Mouse (Mus musculus) limb, embryonic 13.5 days (tissue): ENCODE results near the gene B4galnt4. TPM values are rescaled to one million over a fixed set of nuclear protein-coding genes. Genes with fewer than 3 reads are reported as not detected.

Experiments used
- ATAC-seq: fragments of 200-750 bp; cut with Nextera tagmentation; 2 replicates; pipeline ENCODE4 v1.8.0; 2017; ENCODE audit warnings: low read depth, moderate number of reproducible peaks, moderate TSS enrichment; ENCODE audit not compliant: low FRiP score
- H3K27ac ChIP-seq: fragments of 300-500 bp; sonication (generic); 2 replicates; pipeline ENCODE4 v1.5.1; 2015; ENCODE audit warnings: inconsistent platforms, mild to moderate bottlenecking, moderate library complexity
- H3K27me3 ChIP-seq: fragments of 300-500 bp; sonication (generic); 2 replicates; pipeline ENCODE4 v1.6.1; 2015; ENCODE audit warnings: mild to moderate bottlenecking, inconsistent platforms
- H3K36me3 ChIP-seq: fragments of 300-500 bp; sonication (generic); 2 replicates; pipeline ENCODE4 v1.6.1; 2015; ENCODE audit warnings: inconsistent platforms, mild to moderate bottlenecking, moderate library complexity
- H3K4me1 ChIP-seq: fragments of 300-500 bp; sonication (generic); 2 replicates; pipeline ENCODE4 v1.6.1; 2015; ENCODE audit warnings: inconsistent platforms
- H3K4me2 ChIP-seq: fragments of 300-500 bp; sonication (generic); replicated peaks from 2 replicates; pipeline ENCODE4 v1.6.1; 2015; ENCODE audit warnings: inconsistent platforms, mild to moderate bottlenecking, moderate library complexity
- H3K4me3 ChIP-seq: fragments of 300-500 bp; sonication (generic); 2 replicates; pipeline ENCODE4 v1.5.1; 2015; ENCODE audit warnings: moderate library complexity, mild to moderate bottlenecking, inconsistent platforms
- H3K9ac ChIP-seq: fragments of 300-500 bp; sonication (generic); 2 replicates; pipeline ENCODE4 v1.6.1; 2015; ENCODE audit warnings: mild to moderate bottlenecking, inconsistent platforms
- H3K9me3 ChIP-seq: fragments of 300-500 bp; sonication (generic); 2 replicates; pipeline ENCODE4 v1.6.1; 2016; ENCODE audit warnings: inconsistent platforms
- WGBS: fragments of 180-500 bp; shearing (Covaris S2); methylation state at CpG from one replicate; pipeline ENCODE4 v1.1.7; 2015; 5-methylcytosine and 5-hydroxymethylcytosine counted together
- polyA plus RNA-seq: library from polyadenylated mRNA; unstranded; fragments of >200 nt; fragmentation: Nextera tagmentation; extraction: Ambion mirVana; gene quantifications from 2 replicates; pipeline ENCODE4 v1.2.1, GENCODE M21; 2015

B4galnt4 gene
- polyA plus RNA-seq, 1 experiment from 2014 or later = 21.5 TPM

- no peak overlapping the region for H3K9ac ChIP-seq
- H3K36me3 ChIP-seq = no peaks in the 10 kb centered on the region
- peaks cover 20% of the 10 kb centered on the region for H3K4me1 ChIP-seq
- no peak overlapping the region for H3K4me3 ChIP-seq
- no peak for ATAC-seq
- peaks cover 64% of the 10 kb centered on the region for H3K27me3 ChIP-seq
- no peak overlapping the region for H3K27ac ChIP-seq
- 0 out of 2 replicates have a peak overlapping the region, but pooled peaks have one; percentile 30 for H3K4me2 ChIP-seq
- 28% methylated on average over 8 of the region's 8 CpGs for WGBS
- no peaks in the 10 kb centered on the region for H3K9me3 ChIP-seq
These were observed 27.0 kb downstream of the B4galnt4 start for GRCm38 (mm10) chr7:141087894-141088293.

DNA sequence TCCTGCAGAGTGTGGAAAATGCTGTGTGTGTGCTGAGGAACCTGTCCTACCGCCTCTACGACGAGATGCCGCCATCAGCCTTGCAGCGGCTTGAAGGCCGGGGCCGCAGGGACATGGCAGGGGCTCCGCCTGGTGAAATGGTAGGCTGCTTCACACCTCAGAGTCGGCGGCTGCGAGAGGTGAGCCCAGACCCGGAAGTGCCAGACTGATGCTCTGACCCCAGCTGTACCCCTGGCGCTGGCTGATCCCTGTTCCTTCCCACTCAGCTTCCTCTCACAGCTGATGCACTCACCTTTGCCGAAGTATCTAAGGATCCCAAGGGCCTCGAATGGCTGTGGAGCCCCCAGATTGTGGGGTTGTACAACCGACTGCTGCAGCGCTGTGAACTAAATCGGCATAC lies 27.6 kb downstream of the B4galnt4 start:
- no peak overlapping the region for H3K4me3 ChIP-seq
- 8% methylated on average over 18 of the region's 18 CpGs for WGBS
- H3K4me2 ChIP-seq = 0 out of 2 replicates have a peak overlapping the region, but pooled peaks have one; percentile 30
- no peak for ATAC-seq
- H3K4me1 ChIP-seq = peaks cover 20% of the 10 kb centered on the region
- no peaks in the 10 kb centered on the region for H3K36me3 ChIP-seq
- H3K9me3 ChIP-seq = no peaks in the 10 kb centered on the region
- H3K9ac ChIP-seq = no peak overlapping the region
- H3K27me3 ChIP-seq = peaks cover 68% of the 10 kb centered on the region
- no peak overlapping the region for H3K27ac ChIP-seq

DNA sequence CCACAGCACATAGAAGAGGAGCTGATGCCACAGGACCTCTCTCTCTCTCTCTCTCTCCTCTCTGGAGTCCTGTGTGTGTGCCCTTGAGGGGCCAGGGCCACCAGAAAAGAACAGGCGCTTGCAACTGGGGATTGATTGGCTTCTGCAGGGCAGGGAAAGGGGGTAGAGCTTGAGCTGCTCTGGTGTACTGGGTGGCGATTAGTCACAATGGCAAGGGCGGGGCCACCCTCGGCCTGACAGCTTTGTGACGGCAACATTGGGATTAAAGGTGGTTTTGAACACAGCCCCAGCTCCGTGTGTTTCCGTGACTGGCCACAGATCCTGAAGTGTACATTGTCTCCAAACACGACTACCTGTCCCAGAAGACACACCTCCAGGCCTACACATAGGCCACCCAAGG lies 29.3 kb downstream of the B4galnt4 start:
- H3K4me2 ChIP-seq = no peak overlapping the region
- H3K4me3 ChIP-seq = no peak overlapping the region
- H3K27ac ChIP-seq = no peak overlapping the region
- peaks cover 66% of the 10 kb centered on the region for H3K27me3 ChIP-seq
- H3K36me3 ChIP-seq = no peaks in the 10 kb centered on the region
- peaks cover 20% of the 10 kb centered on the region for H3K4me1 ChIP-seq
- H3K9me3 ChIP-seq = no peaks in the 10 kb centered on the region
- ATAC-seq = no peak
- H3K9ac ChIP-seq = no peak overlapping the region
- WGBS = 72% methylated on average over 8 of the region's 8 CpGs

DNA sequence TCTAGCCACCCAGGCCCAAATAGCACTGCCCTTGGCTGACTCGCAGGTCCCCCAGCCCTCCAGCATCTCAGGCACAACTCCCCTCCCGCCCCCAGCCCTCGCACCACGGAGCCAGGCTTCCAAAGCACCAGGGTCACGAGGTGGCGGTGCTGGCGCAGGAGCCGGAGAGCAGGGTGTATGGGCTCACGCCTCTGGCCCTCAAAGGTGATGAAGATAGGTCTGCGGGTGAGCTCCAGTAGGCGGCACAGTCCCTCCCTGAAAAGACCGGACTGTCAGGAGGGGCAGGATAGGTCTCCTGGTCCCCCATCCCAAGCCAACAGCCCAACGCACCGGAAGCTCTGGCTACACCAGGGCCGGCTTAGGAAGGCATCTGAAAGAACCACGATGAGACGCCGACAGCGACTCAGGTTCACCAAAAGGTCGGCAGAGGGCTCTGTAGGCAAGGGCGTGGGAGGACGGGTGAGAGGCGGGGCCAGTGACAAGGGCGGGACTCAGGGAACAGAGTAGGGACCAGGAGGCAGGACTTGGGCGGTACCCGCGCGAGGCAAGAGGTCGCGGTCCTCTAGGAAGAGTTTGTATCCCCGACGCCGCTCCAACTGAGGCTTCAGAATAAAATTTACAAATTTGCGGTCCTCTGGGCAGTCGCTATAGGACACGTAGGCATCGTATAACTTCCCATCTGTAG lies 31.3 kb downstream of the B4galnt4 start:
- Histone ChIP-seq H3K4me3 (peak overlapping the region; percentile 27), H3K4me1 (peaks cover 20% of the 10 kb centered on the region), H3K9me3 (no peaks in the 10 kb centered on the region), H3K9ac (no peak overlapping the region), H3K27me3 (peaks cover 61% of the 10 kb centered on the region), H3K36me3 (no peaks in the 10 kb centered on the region), H3K4me2 (peak overlapping the region; percentile 60), H3K27ac (no peak overlapping the region)
- 5% methylated on average over 37 of the region's 37 CpGs for WGBS
- peak; percentile 81; the same call in 1 of the 2 replicates for ATAC-seq

DNA sequence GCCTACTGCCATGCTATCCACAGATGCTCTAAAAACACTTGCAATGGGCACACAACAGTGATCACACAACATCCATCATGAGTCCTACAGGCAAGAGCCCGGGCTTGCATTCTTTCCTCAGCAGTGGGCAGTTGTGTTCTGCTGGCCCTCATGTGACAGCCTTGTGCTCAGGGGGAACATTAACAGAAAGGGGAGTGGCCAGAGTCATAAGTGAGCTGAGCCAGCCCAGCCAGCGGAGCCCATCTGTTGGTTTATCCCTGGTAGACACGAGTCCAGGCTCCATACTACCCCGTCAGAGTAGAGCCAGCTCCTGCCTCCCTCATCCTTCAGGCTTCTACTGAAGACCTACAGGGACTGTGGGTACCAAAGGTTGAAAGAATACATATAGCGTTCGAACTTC lies 33.0 kb downstream of the B4galnt4 start:
- WGBS = 80% methylated on average over 6 of the region's 6 CpGs

DNA sequence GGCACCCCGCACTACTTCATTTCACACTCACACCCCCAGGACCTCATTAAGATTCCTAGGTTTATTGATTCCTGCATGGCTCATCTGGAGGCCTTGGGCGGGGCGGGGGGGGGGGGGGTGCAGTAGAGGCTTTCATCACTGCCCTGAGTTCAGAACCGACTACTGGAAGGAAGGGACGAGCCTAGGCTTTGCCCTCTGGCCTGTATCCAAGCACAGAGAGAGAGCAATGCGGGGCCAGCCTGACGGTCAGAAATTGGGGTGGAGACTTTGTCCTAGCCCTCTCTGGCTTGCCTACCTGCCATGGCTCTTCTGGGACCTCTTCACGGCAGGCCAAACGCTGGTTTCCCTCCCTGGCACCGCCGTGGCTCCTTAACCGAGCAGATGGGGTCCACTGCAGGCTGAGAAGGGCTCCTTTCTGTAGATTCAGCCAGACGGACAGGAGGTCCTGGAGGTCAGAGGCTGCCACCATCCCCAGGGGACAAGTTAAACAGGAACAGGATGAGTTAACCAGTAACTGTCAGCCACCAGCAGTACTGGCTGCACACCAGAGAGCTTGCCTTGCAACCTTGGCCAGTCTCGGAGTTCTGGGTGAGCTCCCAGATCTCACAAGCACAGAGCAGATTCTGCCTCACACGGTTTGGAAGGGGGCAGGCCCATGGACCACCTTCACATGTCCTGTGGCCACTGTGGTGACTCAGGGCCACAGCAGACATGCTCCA lies 33.7 kb downstream of the B4galnt4 start:
- no peak overlapping the region for H3K27ac ChIP-seq
- H3K9ac ChIP-seq = no peak overlapping the region
- H3K36me3 ChIP-seq = no peaks in the 10 kb centered on the region
- no peaks in the 10 kb centered on the region for H3K9me3 ChIP-seq
- peaks cover 56% of the 10 kb centered on the region for H3K27me3 ChIP-seq
- H3K4me3 ChIP-seq = no peak overlapping the region
- WGBS = 56% methylated on average over 15 of the region's 15 CpGs
- no peak for ATAC-seq
- H3K4me2 ChIP-seq = no peak overlapping the region
- H3K4me1 ChIP-seq = peaks cover 12% of the 10 kb centered on the region

More for the DNA sequence above, 33.0 kb downstream of the B4galnt4 start:
- Histone ChIP-seq H3K9me3 (no peaks in the 10 kb centered on the region), H3K4me1 (peaks cover 9% of the 10 kb centered on the region), H3K9ac (no peak overlapping the region), H3K4me2 (no peak overlapping the region), H3K27me3 (peaks cover 56% of the 10 kb centered on the region), H3K4me3 (no peak overlapping the region), H3K36me3 (no peaks in the 10 kb centered on the region), H3K27ac (no peak overlapping the region)
- ATAC-seq = no peak

- H3K9me3 ChIP-seq = no peaks in the 10 kb centered on the region
- H3K4me3 ChIP-seq = no peak overlapping the region
- H3K36me3 ChIP-seq = no peaks in the 10 kb centered on the region
- H3K9ac ChIP-seq = no peak overlapping the region
- ATAC-seq = no peak
- no peak overlapping the region for H3K27ac ChIP-seq
- WGBS = 73% methylated on average over 6 of the region's 6 CpGs
- peak overlapping the region; percentile 7; the same call in 1 of the 2 replicates for H3K4me2 ChIP-seq
- H3K4me1 ChIP-seq = peaks cover 21% of the 10 kb centered on the region
- peaks cover 56% of the 10 kb centered on the region for H3K27me3 ChIP-seq
These were observed 35.1 kb downstream of the B4galnt4 start for GRCm38 (mm10) chr7:141096021-141096420.

GRCm38 (mm10) chr7:141096649-141097056 lies 35.7 kb downstream of the B4galnt4 start:
- Histone ChIP-seq H3K36me3 (no peaks in the 10 kb centered on the region), H3K4me1 (peaks cover 21% of the 10 kb centered on the region), H3K4me2 (peak overlapping the region; percentile 7; the same call in 1 of the 2 replicates), H3K27ac (no peak overlapping the region), H3K9ac (no peak overlapping the region), H3K27me3 (peaks cover 56% of the 10 kb centered on the region), H3K9me3 (no peaks in the 10 kb centered on the region), H3K4me3 (no peak overlapping the region)
- ATAC-seq = no peak
- WGBS = 48% methylated on average over 6 of the region's 6 CpGs

DNA sequence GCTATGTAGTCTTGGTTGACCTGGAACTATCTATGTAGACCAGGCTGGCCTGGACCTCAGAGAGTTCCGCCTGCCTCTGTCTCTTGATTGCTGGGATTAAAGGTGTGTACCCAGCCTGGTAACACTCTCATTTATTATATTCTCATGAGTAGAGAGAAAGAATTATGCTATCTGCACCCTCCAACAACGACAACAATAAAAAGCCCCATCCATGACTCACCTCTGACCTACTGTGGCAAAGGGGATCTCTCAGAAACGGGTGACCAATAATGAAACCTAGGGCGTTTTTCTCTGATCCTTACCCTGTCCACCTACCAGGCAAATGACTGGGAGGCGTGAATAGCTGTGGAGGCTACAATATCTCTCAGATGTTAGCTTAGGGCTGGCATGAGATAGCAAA lies 36.3 kb downstream of the B4galnt4 start:
- no peak overlapping the region for H3K9ac ChIP-seq

GRCm38 (mm10) chr7:141099911-141100691 lies 39.2 kb downstream of the B4galnt4 start, which contains the start of gene Sigirr:
TSS of gene Sigirr (minus strand) at chr7:141100572.
- WGBS = under 1% methylated on average over 56 of the region's 56 CpGs
- peaks cover 11% of the 10 kb centered on the region for H3K4me1 ChIP-seq
- no peaks in the 10 kb centered on the region for H3K9me3 ChIP-seq
- H3K9ac ChIP-seq = peak within 1 kb of the TSS; percentile 58
- H3K27ac ChIP-seq = no peak within 1 kb of the TSS
- ATAC-seq = no peak
- H3K4me2 ChIP-seq = peak within 1 kb of the TSS; percentile 74
- no peaks in the 10 kb centered on the region for H3K36me3 ChIP-seq
- peaks cover 59% of the 10 kb centered on the region for H3K27me3 ChIP-seq
- peak within 1 kb of the TSS; percentile 47 for H3K4me3 ChIP-seq

More for the DNA sequence above, 36.3 kb downstream of the B4galnt4 start:
- Histone ChIP-seq H3K4me1 (peaks cover 19% of the 10 kb centered on the region), H3K4me3 (no peak overlapping the region), H3K36me3 (no peaks in the 10 kb centered on the region), H3K27ac (no peak overlapping the region), H3K27me3 (peaks cover 56% of the 10 kb centered on the region), H3K4me2 (no peak overlapping the region), H3K9me3 (no peaks in the 10 kb centered on the region)
- 78% methylated on average over 5 of the region's 5 CpGs for WGBS
- ATAC-seq = no peak

- Histone ChIP-seq H3K4me1 (peaks cover 11% of the 10 kb centered on the region), H3K9ac (no peak overlapping the region), H3K27ac (no peak overlapping the region), H3K9me3 (no peaks in the 10 kb centered on the region), H3K27me3 (peaks cover 51% of the 10 kb centered on the region), H3K4me2 (no peak overlapping the region), H3K36me3 (no peaks in the 10 kb centered on the region), H3K4me3 (no peak overlapping the region)
- WGBS = 65% methylated on average over 3 of the region's 3 CpGs
- ATAC-seq = no peak
These were observed 42.3 kb downstream of the B4galnt4 start for GRCm38 (mm10) chr7:141103161-141103560.

DNA sequence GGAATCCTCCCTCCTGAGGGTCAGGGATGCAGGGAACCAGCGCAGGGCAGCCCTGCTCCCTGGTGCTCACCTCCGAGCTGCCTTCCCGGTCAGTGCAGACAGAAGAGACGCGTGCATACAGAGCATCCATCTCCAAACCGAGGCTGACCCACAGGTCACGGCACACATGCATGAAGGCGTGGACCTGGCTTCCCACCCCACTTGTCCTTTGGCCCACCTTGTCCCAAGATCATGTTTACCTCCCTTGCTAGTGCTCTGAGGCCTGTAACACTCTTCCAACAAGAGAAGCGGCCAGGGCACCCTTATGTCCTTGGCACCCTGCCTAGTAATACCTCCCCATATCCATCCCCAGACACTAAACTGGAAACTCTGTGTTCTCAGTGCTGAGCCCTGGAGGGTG lies 55.0 kb downstream of the B4galnt4 start:
- no peaks in the 10 kb centered on the region for H3K9me3 ChIP-seq
- ATAC-seq = no peak

More for the DNA sequence above, 55.0 kb downstream of the B4galnt4 start:
- Histone ChIP-seq H3K27ac (no peak overlapping the region), H3K4me1 (peaks cover 3% of the 10 kb centered on the region; the same call in 1 of the 2 replicates), H3K27me3 (peaks cover 21% of the 10 kb centered on the region), H3K9ac (no peak overlapping the region), H3K4me2 (no peak overlapping the region), H3K36me3 (no peaks in the 10 kb centered on the region), H3K4me3 (no peak overlapping the region)
- 85% methylated on average over 9 of the region's 9 CpGs for WGBS
